Mouse (Mus musculus): ENCODE measurements around the gene Ankrd10.
"Not testable (repeated sequence)": the region's sequence is repeated elsewhere in the genome, so short reads cannot be mapped to it uniquely, and the experiment has no call there.

The Ankrd10 gene

DNA sequence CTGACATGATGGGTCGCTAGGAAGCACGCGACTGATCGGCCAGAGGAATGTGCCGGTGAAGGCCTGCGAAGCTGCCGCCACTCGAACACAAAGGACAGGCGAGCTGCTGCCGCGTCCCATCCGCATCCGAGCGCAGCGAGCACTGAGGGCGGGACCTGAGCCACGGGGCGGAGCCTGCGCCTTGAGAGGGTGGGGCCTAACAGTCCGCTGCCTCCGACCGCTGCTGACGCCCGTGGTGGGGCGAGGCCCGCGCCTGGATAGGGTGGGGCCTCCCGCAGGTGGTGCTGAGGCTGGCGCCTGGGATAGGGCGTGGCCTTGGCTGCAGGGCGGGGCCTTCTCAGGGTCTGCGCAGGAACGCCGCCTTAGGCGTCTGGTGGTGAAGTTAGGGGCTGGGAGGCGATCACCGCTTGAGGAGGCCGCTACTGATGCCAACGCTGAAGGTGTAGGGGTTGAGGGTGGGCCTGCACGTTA, at the start of gene Ankrd10:
Gene Ankrd10 (minus strand): TSS at position 147 of the 471 bp plus-strand sequence.
- DNase-seq (ENCODE audit: low spot score) = peak; percentile 97

DNA sequence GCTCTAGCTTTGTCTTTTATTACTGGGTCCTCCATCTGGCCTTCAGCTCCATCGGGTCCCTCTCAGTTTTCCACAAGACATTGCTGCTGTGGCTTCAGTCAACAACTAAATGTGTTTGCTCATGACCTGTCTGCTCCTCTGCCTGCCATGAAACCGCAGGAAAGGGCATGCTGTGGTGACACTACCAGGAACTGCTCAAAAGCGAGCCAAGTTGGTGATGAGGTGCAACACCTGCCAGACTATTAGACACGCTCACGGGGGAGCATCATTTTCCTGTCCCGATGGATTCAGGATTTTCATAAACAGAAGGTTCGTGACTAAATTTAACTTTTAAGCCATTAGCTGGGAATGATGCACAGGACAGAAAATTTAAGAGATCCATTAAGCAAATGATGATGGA, 49.0 kb upstream of the Ankrd10 start:
- DNase-seq (ENCODE audit: low spot score) = no peak

DNA sequence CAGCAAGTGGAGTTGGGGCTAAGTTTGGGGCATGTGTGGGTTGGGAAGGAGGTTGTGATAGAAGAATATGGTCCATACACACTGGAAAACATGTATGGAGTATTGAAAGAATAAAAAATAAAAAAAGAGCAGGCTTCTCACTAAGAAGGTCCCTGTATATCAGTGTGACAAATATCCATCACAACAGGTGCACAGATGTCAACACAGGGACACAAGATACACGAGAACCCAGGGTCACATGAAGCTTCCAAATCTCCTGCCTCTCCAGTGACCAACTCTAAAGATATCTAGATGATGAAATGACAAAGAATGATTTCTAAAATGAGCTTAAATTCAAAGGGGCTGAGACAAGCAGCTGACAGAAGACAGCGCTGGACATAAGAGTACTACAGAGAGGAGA, 32.8 kb upstream of the Ankrd10 start:
- no peak for DNase-seq (ENCODE audit: low spot score)

DNA sequence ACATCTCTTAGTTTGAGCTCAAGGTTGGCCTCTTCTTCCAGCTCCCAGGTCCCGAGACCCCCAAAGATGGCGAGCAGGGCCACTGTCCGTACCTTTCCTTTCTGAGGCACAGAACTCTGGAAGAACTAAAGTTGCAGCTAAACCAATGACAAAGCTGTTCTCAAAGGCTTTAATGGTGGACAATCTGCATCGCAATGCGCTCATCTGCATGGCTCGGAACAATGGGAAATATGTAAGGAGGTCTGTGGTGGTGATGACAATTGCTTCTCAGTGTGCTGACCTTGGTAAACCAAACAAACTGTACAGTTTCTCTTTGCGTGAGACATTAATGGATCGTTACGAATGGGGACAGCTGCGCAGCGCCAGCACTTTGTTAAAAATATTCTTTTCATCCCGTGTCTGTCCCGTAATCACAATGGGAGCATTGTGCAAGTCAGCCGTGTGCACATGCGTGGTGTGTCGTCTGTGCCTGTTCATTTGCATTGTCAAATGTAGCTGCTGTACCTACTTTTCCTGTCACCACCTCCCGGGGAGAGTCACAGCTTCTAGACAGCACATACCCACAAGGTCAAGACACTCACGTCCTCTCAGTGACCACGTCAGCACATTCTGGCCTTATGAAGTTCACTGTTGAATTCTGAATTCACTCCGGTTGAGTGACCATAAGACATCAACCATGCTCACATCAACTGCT, 30.6 kb upstream of the Ankrd10 start:
- DNase-seq (ENCODE audit: low spot score) = not testable (repeated sequence)

DNA sequence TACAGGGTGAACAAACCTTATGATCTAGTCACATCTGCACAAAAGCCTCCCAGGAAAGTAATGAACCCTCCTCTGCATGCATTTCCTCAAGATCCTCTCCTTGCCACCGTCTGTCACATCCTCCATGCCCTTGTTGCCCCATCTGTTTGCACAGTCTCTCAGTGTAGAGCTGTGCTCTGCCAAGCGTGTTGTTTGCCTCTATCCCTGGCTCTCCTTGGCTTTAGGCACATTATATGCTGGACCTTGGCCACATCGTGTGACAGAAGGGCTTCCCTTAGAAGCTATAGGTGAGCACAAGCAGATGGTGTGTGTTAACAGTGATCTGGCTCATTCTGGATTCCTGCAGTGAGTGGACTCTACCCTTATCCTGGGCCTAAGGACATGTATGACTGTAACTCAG, 26.4 kb upstream of the Ankrd10 start:
- no peak for DNase-seq (ENCODE audit: low spot score)

DNA sequence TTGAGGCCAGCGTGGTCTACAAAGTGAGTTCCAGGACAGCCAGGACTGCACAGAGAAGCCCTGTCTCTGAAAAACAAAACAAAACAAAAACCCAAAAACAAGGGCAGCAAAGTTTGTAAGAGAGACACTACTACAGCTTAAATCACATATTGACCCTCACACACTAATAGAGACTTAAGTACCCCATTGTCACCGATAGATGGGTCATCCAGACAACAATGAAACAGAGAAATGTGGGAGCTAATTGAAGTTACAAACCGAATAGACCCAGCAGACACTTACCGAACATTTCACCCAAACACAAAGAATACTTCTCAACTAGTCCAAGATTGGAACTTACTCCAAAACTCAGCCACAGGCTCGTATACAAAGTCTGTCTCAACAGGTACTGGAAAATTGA, 14.5 kb upstream of the Ankrd10 start:
- DNase-seq (ENCODE audit: low spot score) = no peak

DNA sequence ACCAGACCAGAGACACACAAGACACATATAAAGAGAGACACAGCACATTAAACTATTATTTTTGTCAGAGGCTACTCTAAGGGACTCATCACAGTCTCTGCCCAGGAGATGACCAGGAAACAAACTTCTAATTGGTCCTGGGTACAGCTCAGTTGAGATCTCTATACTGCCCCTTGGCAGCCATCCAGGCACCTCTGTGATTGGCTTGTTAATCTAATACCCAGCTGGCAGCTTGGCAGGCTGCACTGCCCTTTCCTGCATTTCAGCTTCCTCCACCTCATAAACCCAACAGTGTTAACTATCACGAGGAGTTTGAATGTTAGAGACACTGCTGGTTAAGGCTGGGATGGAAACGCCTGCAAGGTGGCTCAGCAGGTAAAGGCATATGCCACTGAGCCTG, 7.6 kb upstream of the Ankrd10 start:
- DNase-seq (ENCODE audit: low spot score) = no peak

DNA sequence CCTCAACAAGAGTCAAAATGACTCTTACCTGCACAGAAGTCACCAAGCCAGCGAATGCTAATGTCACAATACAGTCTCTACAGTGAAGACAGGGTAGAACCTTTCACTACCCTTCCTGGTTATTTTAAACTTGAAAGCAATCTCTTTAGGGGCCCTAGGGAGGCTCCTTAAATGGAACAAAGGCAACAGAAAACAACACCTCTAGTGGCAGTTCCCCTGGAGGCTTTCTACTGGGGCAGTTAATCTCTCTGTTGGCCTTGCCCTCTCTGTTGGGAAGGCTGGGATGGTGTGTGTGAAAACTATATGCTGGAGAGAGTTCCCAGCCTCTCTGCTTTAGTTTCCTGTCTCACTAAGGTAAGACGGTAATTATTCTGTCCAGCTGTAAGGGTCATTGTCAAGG, 5.0 kb upstream of the Ankrd10 start:
- no peak for DNase-seq (ENCODE audit: low spot score)

DNA sequence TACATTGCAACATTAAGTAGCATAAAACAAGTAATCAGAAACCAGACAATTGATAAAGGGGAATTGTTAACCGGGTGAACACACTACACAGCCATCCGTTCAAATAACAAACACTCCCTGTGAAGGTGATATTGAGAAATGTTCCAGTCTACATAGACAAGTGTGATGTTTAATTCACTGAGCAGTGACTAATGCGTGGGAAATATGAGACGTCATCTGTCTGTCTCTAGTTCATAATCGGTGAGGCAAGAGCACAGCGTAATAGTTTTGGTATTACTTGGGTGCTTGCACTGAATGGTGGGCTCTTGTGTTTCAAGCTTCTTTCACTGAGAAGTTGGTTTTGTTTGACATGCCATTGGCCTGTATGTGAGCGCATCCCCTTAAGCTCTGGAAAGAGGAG, 2.0 kb upstream of the Ankrd10 start:
- DNase-seq (ENCODE audit: low spot score) = no peak

DNA sequence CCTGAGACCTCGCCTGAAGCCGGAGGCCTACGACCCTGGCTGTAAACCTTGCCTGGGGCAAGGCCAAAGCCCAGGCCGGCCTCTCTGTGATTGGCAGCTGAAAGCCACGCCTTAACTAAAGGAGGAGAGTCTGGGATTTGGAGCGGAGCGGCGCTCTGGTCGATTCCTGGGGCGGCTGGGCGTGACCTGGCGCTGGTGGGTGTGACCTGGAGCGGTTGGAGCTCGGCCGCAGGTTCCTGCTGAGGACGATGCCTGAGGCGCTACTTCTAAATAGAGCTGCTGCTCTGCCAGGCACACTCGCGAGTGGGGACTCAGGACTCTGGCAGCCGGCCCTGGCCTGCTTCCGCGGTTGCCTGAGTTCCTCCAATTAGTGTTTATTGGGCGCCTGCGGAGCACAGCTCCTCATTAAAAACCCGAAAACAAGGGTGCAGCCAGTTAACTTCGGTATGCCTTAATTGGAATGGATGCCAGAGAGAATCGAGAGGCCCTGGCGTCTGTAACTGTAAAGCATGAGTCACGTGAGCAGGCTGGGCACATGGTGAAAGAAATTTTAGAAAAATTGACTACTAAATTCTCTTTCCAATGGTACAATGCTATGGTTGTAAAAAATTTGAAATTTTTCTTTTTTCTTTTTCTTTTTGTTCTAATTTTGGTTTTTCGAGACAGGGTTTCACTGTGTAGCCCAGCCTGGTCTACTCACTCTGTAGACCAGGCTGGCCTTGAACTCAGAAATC, 934 bp upstream of the Ankrd10 start:
- DNase-seq (ENCODE audit: low spot score) = peak; percentile 92

DNA sequence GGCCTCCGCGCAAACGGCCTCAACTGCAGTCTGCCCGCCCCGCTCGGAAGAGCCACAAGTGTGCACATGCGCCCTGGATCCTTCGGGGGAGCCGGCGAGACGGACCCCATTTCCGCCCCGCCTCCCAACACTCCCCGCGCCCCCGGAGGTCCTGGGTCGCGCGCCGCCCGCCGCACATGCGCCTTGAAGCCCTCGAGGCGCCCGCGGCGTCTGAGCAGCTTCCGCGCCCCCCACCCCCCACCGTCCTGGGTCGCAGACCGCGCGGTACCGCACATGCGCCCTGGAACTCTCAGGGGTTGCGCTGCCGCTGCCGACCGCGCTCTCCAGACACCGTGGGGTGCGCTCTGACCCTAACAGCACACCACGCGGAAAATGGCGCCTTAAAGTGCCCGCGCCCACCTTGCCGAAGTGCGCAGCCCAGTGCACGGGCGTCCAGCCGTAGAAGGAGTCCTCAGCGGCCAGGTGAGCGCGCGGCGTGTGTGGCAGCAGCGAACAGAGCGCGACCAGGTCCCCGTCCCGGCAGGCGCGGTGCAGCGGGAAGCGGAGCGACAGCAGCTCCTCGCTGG, 462 bp downstream of the Ankrd10 start:
- DNase-seq (ENCODE audit: low spot score) = peak; percentile 95

DNA sequence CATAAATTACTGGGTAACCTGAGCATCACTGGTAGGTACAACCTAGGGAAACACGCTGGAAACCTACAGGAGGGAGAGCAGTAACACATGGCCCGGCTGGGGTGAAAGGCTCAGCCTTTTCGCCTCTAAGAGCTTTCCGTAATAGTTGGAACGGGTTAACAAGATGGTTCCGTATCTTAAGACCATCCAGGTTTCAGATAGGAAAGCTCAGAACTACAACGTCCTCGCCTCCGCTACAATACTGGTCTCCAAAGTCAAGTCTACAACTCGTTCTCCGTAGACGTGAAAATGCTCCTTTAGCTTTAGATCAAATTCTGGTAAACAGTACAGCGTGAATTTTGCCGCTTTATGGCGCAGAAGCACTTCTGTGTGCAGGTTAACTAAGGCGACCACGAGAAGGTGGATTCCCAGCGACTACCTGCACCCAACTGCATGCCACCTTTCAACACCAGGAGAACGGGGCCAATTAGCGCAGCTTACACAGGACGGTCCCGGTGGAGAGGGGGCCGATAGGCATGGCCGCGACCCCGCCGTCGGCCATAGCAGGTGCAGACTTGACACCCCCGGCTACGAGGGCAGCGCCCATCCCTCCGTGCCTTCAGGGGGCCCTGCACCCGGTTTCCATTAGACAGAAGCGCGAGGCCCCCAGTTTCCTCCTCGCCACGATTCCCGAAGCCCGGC, 1.1 kb downstream of the Ankrd10 start:
- DNase-seq (ENCODE audit: low spot score) = peak; percentile 23

DNA sequence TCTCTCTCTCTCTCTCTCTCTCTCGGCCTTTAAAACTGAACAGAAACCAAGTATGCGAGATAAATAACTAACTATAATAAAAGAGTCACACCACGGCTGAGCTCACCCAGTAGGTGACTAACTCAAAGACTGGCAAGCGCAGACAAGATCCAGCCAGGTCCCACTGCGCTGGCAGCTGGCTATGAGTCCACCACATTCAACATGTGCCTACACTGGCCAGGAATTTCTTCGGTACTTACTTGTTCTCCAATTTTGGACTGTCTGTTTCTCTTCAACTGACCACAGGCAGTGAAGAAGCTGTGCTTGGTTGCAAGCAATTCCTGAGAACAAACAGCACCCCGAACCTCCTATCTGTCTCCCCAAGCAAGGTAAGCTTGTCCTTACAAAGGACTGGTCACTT, 2.1 kb downstream of the Ankrd10 start:
- DNase-seq (ENCODE audit: low spot score) = no peak

DNA sequence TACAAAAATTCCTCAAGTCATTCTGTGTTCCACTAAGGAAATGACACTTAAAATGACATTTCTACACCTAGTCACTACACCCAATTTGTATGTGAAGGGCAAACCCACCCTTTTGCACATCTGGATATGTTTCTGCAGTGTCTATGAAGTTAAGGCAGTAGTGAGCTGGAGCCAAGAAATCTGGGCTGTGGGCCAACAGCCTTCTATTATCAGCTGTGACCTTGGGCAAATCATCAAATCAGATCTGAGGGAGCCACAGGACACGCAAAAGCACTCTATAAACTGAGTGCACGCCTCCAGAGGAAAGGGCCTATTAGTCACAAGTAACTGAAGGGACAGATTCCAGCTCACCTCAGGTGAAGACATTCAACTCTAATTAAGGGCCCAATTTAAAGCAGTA, 3.2 kb downstream of the Ankrd10 start:
- no peak for DNase-seq (ENCODE audit: low spot score)

DNA sequence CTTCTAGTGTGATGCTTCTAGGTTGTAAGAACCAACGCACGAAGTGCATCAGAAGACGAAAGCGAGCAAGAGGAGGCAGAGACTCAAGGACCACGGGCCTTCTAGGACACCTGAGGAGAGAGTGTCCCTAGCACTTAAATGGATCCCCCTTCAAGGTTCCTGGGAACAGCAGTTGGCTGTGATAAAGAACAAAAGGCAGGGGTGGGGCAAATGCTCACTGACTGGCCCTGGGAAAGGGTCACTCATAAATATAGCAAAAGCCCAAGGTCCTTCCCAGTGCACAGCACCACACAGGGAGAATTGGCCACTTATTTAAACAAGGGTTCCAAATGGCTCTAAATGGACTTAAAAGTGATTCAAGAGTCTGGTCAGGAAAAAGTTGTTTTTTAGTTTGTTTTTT, 6.4 kb downstream of the Ankrd10 start:
- DNase-seq (ENCODE audit: low spot score) = no peak

DNA sequence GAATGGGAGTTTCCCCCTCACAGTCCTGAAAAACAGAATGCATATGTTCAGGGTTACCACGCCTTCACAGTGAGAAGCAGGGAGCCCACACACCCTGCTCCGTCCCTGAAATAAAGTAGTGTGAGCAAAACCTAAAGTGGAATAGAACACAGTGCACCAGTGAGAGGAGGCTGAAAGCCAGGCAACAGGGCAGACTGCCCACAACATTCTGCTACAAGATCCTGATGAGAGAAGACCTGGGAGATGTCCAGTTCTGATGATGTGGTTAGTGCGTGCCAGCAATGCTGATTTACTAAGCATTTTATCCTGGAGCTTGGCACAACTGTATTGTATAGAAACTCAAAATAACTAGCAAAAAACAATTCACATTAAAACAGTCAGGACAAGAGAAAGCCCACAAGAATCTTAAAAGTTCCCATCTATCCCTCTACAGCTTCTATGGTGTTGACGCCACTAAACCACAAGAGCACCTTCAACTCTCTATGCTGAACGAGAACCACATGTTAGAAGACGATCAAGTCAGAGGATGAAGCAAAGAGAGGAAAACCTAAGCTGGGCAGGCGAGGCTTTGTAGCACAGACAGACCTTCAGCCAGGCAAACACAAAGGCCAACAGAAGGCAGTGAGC, 6.9 kb downstream of the Ankrd10 start:
- DNase-seq (ENCODE audit: low spot score) = no peak

DNA sequence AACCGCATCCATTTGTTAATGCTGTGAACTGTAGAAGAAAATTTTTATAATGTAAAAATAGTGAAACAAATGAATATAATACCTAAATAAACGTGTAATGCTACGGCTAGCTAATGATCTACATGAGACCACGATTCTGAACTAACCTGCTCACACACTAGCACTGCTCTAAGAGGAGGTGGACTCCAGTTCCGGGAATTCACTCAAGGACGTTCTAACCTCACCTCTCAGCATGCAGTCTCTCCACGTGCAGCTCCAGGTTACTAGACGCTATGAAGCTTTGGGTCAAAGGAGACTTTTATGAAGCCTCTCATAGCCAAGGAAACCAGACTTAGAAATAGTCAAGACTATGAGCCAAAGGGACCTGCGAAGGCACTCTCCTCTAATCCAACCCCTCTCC, 7.8 kb downstream of the Ankrd10 start:
- DNase-seq (ENCODE audit: low spot score) = no peak

DNA sequence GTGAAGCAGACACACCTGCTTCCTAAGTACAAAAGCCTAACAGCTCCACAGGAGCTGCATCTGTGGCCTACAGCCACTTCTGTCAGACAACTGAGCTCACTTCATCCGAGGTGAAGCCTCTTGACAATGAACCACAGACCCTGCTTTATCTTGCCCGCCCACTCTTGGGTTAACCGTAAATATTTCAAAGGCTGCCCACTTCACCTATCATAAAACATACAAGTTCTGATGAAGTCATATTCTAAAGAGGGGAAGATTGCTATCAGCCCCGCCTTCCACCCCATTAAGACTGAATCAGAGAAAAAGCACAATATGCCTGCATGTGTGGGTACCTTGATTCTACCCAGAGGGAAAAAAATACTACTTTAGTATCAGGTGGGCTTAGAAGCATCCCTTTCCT, 10.5 kb downstream of the Ankrd10 start:
- no peak for DNase-seq (ENCODE audit: low spot score)

DNA sequence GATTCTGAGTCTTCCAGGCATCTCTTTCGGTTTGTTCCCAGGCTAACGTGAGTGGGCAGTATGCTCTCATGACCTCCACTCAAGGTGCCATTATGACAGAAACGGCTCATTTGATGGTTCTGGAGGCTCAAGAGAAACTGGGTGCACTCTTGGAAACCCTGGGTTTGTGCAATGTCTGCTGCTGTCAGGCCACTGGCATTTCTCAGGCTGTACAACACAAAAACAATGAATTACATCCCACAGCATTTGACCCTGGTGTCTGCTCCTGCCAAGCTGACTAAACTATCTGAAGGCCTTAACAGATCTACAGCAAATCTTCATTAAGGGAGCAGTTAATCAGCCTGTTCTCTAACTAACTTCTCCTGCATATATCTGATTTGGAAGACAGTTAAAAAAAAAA, 16.5 kb downstream of the Ankrd10 start:
- no peak for DNase-seq (ENCODE audit: low spot score)

DNA sequence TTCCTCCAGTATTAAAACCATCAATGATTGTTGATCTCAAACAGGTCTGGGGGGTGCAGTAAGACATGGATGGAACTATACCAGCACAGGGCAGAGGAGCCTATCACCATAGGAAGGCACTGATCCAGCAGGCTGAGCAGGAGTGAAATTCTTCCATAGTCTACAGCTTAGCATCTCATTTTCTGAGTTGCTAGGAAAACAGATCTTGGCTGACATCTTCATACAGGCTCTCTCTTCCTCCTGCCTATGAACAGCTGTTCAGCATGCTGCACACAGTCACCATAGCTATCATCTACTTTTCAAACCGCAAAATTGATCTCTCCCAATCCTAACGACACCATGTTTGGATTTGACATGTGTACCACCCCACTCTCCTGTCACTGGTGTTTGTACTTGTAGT, 17.5 kb downstream of the Ankrd10 start:
- no peak for DNase-seq (ENCODE audit: low spot score)

DNA sequence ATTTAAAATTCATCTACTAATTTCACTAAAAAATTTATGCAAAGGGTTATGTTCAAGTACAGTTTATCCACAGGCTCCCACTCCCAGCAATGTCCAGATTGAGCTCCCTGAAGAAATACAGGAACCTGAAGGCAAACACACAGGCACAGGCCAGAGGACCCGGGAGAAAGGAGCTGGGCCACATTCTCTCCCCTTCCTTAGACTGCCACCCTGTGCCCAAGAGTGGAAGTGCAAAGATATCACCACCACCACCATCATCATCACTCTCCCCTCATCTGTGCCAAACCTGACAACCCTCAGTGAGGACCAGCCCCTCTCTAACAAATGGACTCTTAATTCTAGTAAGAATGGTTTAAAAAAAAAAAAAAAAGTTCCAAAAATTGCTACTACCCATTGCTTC, 19.3 kb downstream of the Ankrd10 start:
- DNase-seq (ENCODE audit: low spot score) = peak; percentile 72

DNA sequence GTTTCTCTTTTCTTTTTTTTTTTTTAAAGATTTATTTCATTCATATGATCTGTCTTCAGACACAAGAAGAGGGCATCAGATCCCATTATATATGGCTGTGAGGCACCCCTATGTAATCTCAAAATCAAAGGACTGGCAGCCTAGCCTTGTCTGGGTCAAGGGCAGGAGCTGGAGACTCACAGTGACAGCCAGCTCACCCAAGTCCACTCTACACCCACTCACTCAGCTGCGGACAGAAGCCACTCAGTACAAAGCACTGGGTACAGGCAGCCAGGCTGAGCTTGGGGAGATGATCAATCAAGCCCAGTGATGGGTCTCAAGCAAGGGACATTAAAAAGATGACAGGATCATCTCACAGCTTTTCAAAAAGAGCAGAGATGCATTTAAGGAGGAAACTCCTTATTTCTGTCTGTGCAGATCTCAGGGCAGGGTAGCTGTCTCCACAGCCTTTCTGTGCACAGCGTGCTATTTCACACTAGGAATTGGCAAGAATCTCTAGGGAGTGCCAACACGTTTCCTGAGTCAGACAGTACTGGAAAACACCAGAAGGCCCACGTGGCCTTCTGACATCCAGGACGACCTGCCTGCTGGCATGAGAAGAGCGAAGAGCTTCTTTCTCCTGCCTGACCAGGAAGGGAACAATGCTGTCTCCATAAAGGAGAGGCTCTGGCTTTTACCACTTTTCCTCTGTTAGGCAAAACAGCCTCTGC, 21.3 kb downstream of the Ankrd10 start:
- DNase-seq (ENCODE audit: low spot score) = no peak

Measured in embryo, embryonic 10.5 days (tissue).